Mouse (Mus musculus) stomach, postnatal 0 days (tissue): ENCODE results near the gene Srgap2.

Experiments
- CTCF ChIP-seq: IDR thresholded peaks from 2 replicates; pipeline ENCODE4 v1.5.1; 2016; ENCODE audit warnings: antibody characterized with exemption, low read depth, mild to moderate bottlenecking, moderate library complexity
- EP300 ChIP-seq: optimal IDR thresholded peaks from 2 replicates; pipeline ENCODE3; 2016; ENCODE audit warnings: antibody characterized with exemption

DNA sequence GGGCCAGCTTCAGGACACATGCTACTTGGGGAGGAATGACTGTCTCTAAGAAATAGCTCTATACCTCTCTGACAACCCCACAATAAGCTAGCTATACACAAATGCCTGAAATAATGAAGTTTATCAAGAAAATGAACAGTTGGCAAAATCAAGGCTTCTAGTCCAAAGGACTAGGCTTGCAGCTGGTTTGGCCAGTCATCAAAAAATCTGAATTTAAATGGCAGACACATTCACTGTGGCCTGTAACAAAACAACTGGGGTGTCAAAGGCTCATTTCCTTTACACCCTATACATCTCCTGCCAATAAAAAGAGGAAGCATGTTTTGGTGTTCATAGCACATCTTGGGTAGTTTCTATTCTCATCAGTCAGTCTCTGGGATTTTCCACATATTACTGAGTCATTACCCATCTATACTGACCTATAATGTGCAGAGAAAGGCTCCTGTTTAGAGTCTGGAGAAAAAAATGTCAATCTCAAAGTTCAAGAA, 53.5 kb downstream of the Srgap2 start:
- TF ChIP-seq CTCF (no peak), EP300 (no peak)
